Mouse (Mus musculus): ENCODE results near the gene Trim60.

DNA sequence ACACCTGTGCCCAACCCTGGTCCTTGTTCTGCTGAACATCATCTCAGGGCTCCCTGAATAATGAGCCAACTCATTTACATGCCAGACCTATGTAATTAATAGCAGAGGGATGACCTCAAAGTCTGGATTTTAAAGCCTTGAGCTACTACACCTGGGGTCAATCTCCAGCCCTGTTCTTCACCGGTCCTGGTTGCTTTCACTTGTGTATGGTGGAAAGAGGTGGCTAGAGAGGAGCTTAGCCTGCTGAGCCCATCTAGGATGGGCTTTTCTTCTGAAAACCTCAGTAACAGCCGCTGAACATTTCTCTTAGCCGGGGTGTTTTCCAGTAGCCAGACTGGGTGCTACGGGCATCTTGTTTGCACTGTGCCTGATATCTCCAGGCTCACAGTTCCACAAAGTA is 30.7 kb downstream of the Trim60 start, which contains the start of gene Trim75:
- no peak for TF ChIP-seq CTCF (IDR thresholded peaks at IDR 0.05; ENCODE audit: low read depth, low read length)
- TF ChIP-seq POLR2A (IDR thresholded peaks at IDR 0.05; ENCODE audit: extremely low read depth, insufficient read depth, low read length), result no peak
